Mouse (Mus musculus) T-helper 2 cell (primary cell): Measurements from ENCODE around the gene BC017158.

Experiments
- in situ Hi-C: fragments of 300-600 bp; cut with MboI, MseI; formaldehyde crosslinking; loops from one replicate; pipeline ENCODE4 v1.15.1; 2025; ENCODE audit warnings: high pct_unique_total_duplicates

The BC017158 gene

GRCm38 (mm10) chr7:128236856-128237592 is 60.9 kb downstream of the BC017158 start, which contains the start of gene Armc5:
Gene Armc5 (plus strand): TSS chr7:128237342.
- in situ Hi-C loops: no loop called here

- in situ Hi-C loops: no loop called here
Observed at GRCm38 (mm10) chr7:128236426-128236825, 61.5 kb downstream of the BC017158 start.

GRCm38 (mm10) chr7:128235481-128235880 is 62.5 kb downstream of the BC017158 start:
- in situ Hi-C loops: no loop called here

- in situ Hi-C loops: no loop called here
Observed at GRCm38 (mm10) chr7:128234796-128235195, 63.2 kb downstream of the BC017158 start.

- in situ Hi-C loops: no loop called here
Observed at GRCm38 (mm10) chr7:128231741-128232140, 66.2 kb downstream of the BC017158 start.
